Mouse (Mus musculus): ENCODE results near the gene Dysf. TPM values are rescaled to one million over a fixed set of nuclear protein-coding genes. Genes with fewer than 3 reads are reported as not detected.

Dysf gene
- polyA plus RNA-seq, 1 experiment from 2014 or later = 4.4 TPM

GRCm38 (mm10) chr6:84235365-84235764, 227.0 kb downstream of the Dysf start:
- Histone ChIP-seq H3K36me3 (ENCODE audit: control insufficient read depth, insufficient read depth, low read length) (no peaks in the 10 kb centered on the region), H3K4me2 (replicated peaks; ENCODE audit: low read depth) (no peak overlapping the region), H3K4me1 (replicated peaks; ENCODE audit: control insufficient read depth, insufficient read depth) (no peaks in the 10 kb centered on the region), H3K27me3 (ENCODE audit: control insufficient read depth, insufficient read depth, low read length) (no peaks in the 10 kb centered on the region), H3K27ac (replicated peaks) (no peak overlapping the region), H3K9me3 (ENCODE audit: control insufficient read depth, low read length) (no peaks in the 10 kb centered on the region), H3K9ac (ENCODE audit: low read length) (no peak overlapping the region), H3K4me3 (ENCODE audit: low read depth, low read length) (no peak overlapping the region)
- no peak for ATAC-seq (ENCODE audit: low FRiP score, low TSS enrichment)
- WGBS = 87% methylated on average over 2 of the region's 2 CpGs
- no peak for DNase-seq (ENCODE audit: low spot score)
- TF ChIP-seq CTCF (IDR thresholded peaks at IDR 0.05; ENCODE audit: low read depth) (no peak), EP300 (optimal IDR thresholded peaks at IDR 0.05) (no peak)

DNA sequence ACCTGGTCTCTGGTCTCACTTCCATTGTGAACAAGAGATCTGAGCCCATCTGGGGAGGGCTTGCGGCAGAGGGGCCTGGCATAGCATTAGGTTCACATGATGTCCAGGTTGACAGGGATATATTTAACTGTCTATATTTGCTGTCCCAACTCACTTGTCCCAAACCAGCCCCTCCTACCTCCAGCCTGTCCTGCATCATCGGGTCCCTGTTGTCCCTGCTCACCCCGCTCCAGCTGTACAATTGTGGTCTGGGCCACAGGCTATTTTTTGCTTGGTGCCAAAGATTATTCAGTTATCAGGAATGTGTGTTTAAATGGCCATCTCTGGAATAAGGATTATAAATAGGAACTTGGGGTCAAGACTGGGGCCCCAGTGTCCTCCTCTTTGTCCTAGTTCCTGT, 235.0 kb downstream of the Dysf start:
- no peaks in the 10 kb centered on the region for H3K27me3 ChIP-seq (ENCODE audit: control insufficient read depth, insufficient read depth, low read length)
- H3K9me3 ChIP-seq (ENCODE audit: control insufficient read depth, low read length) = no peaks in the 10 kb centered on the region
- ATAC-seq (ENCODE audit: low FRiP score, low TSS enrichment) (no peak), DNase-seq (ENCODE audit: low spot score) (no peak)
- TF ChIP-seq EP300 (optimal IDR thresholded peaks at IDR 0.05) = no peak
- H3K4me1 ChIP-seq (replicated peaks; ENCODE audit: control insufficient read depth, insufficient read depth) = no peaks in the 10 kb centered on the region
- H3K4me2 ChIP-seq (replicated peaks; ENCODE audit: low read depth) = no peak overlapping the region
- H3K27ac ChIP-seq (replicated peaks) = no peak overlapping the region
- H3K36me3 ChIP-seq (ENCODE audit: control insufficient read depth, insufficient read depth, low read length) = no peaks in the 10 kb centered on the region
- 83% methylated on average over 3 of the region's 3 CpGs for WGBS
- no peak overlapping the region for H3K4me3 ChIP-seq (ENCODE audit: low read depth, low read length)
- no peak overlapping the region for H3K9ac ChIP-seq (ENCODE audit: low read length)

GRCm38 (mm10) chr6:84246101-84246760, 237.8 kb downstream of the Dysf start:
- no peak for ATAC-seq (ENCODE audit: low FRiP score, low TSS enrichment)
- WGBS = 84% methylated on average over 4 of the region's 4 CpGs
- TF ChIP-seq EP300 (optimal IDR thresholded peaks at IDR 0.05) (no peak), CTCF (IDR thresholded peaks at IDR 0.05; ENCODE audit: low read depth) (no peak)

GRCm38 (mm10) chr6:84246979-84247378, 238.6 kb downstream of the Dysf start:
- Histone ChIP-seq H3K4me1 (replicated peaks; ENCODE audit: control insufficient read depth, insufficient read depth) (no peaks in the 10 kb centered on the region), H3K4me2 (replicated peaks; ENCODE audit: low read depth) (no peak overlapping the region), H3K27ac (replicated peaks) (no peak overlapping the region), H3K36me3 (ENCODE audit: control insufficient read depth, insufficient read depth, low read length) (no peaks in the 10 kb centered on the region), H3K27me3 (ENCODE audit: control insufficient read depth, insufficient read depth, low read length) (no peaks in the 10 kb centered on the region), H3K9ac (ENCODE audit: low read length) (no peak overlapping the region), H3K4me3 (ENCODE audit: low read depth, low read length) (no peak overlapping the region), H3K9me3 (ENCODE audit: control insufficient read depth, low read length) (no peaks in the 10 kb centered on the region)
- ATAC-seq (ENCODE audit: low FRiP score, low TSS enrichment) (no peak), DNase-seq (ENCODE audit: low spot score) (no peak)
- TF ChIP-seq CTCF (IDR thresholded peaks at IDR 0.05; ENCODE audit: low read depth) (no peak), EP300 (optimal IDR thresholded peaks at IDR 0.05) (no peak)
- WGBS = 44% methylated on average over 5 of the region's 5 CpGs

More at GRCm38 (mm10) chr6:84246101-84246760, 237.8 kb downstream of the Dysf start:
- DNase-seq (ENCODE audit: low spot score) = no peak
- no peaks in the 10 kb centered on the region for H3K4me1 ChIP-seq (replicated peaks; ENCODE audit: control insufficient read depth, insufficient read depth)
- H3K4me2 ChIP-seq (replicated peaks; ENCODE audit: low read depth) = no peak overlapping the region
- no peaks in the 10 kb centered on the region for H3K36me3 ChIP-seq (ENCODE audit: control insufficient read depth, insufficient read depth, low read length)
- no peaks in the 10 kb centered on the region for H3K9me3 ChIP-seq (ENCODE audit: control insufficient read depth, low read length)
- H3K27ac ChIP-seq (replicated peaks) = no peak overlapping the region
- H3K9ac ChIP-seq (ENCODE audit: low read length) = no peak overlapping the region
- no peak overlapping the region for H3K4me3 ChIP-seq (ENCODE audit: low read depth, low read length)
- no peaks in the 10 kb centered on the region for H3K27me3 ChIP-seq (ENCODE audit: control insufficient read depth, insufficient read depth, low read length)

Other genes starting within 250 kb of the Dysf start
- gene Ankrd53, start 245.9 kb upstream of the Dysf start, polyA plus RNA-seq (2015; fragmentation: Nextera tagmentation; extraction: Ambion mirVana) = not detected in 2 replicates
- gene Tex261, start 232.8 kb upstream of the Dysf start, polyA plus RNA-seq (2015; fragmentation: Nextera tagmentation; extraction: Ambion mirVana) = 71.7 and 74.7 TPM in 2 replicates
- 70.8 and 73.3 TPM in 2 replicates for gene Nagk, start 213.6 kb upstream of the Dysf start, polyA plus RNA-seq (2015; fragmentation: Nextera tagmentation; extraction: Ambion mirVana)
- 7.1 and 9.1 TPM in 2 replicates for gene Paip2b, start 176.8 kb upstream of the Dysf start, polyA plus RNA-seq (2015; fragmentation: Nextera tagmentation; extraction: Ambion mirVana)
- 19.9 and 21.1 TPM in 2 replicates for gene Zfp638, start 141.5 kb upstream of the Dysf start, polyA plus RNA-seq (2015; fragmentation: Nextera tagmentation; extraction: Ambion mirVana)

Measured in stomach, postnatal 0 days (tissue).